Mouse (Mus musculus) erythroblast, adult 5-6 weeks (primary cell): ENCODE results near the gene Plpp7. TPM values are rescaled to one million over a fixed set of nuclear protein-coding genes. Genes with fewer than 3 reads are reported as not detected.

ENCODE experiments used
- ATAC-seq: replicated peaks from 2 replicates; pipeline ENCODE4 v1.8.0; 2016; ENCODE audit warnings: moderate number of reproducible peaks, mild to moderate bottlenecking, moderate TSS enrichment, inconsistent platforms; ENCODE audit not compliant: poor library complexity, low FRiP score, severe bottlenecking
- total RNA-seq, 2 experiments: library from RNA; stranded (forward) in 1 of 2; stranded (reverse) in 1 of 2; fragments of 150-400 nt in 1 of 2; fragments of 200-764, 138-1000 nt in 1 of 2; gene quantifications; 2 replicates each; pipeline versions ENCODE4 v1.2.3 to v1.2.4; 2015 to 2017; ENCODE audit warnings: low replicate concordance in 2 of 2

Gene Plpp7
- total RNA-seq, 2 experiments from 2014 or later: 0.60 TPM; not detected in 1

- no peak for ATAC-seq
Measured at GRCm38 (mm10) chr2:32066005-32066404, 29.3 kb upstream of the Plpp7 start.

GRCm38 (mm10) chr2:32068811-32069607, 26.3 kb upstream of the Plpp7 start:
- no peak for ATAC-seq

GRCm38 (mm10) chr2:32070747-32071146, 24.6 kb upstream of the Plpp7 start:
- ATAC-seq: no peak

GRCm38 (mm10) chr2:32074404-32074803, 20.9 kb upstream of the Plpp7 start:
- ATAC-seq: no peak

- no peak for ATAC-seq
Measured at GRCm38 (mm10) chr2:32075368-32075767, 20.0 kb upstream of the Plpp7 start.

- no peak for ATAC-seq
Measured at GRCm38 (mm10) chr2:32077744-32078143, 17.6 kb upstream of the Plpp7 start.

- no peak for ATAC-seq
Measured at GRCm38 (mm10) chr2:32078522-32078921, 16.8 kb upstream of the Plpp7 start.

- ATAC-seq: no peak
Measured at GRCm38 (mm10) chr2:32079191-32079725, 16.1 kb upstream of the Plpp7 start.

- ATAC-seq: no peak
Measured at GRCm38 (mm10) chr2:32080681-32081080, 14.6 kb upstream of the Plpp7 start.

- ATAC-seq: no peak
Measured at GRCm38 (mm10) chr2:32081296-32081929, 13.9 kb upstream of the Plpp7 start.

- no peak for ATAC-seq
Measured at GRCm38 (mm10) chr2:32082229-32082628, 13.1 kb upstream of the Plpp7 start.

- peak; percentile 46 for ATAC-seq
Measured at GRCm38 (mm10) chr2:32083159-32084011, 11.9 kb upstream of the Plpp7 start.

GRCm38 (mm10) chr2:32084111-32084871, 11.0 kb upstream of the Plpp7 start, which contains the start of gene Fam78a:
Gene Fam78a, minus strand, starts transcription at chr2:32084857.
- peak; percentile 48 for ATAC-seq

GRCm38 (mm10) chr2:32084872-32085199, 10.5 kb upstream of the Plpp7 start:
- peak; percentile 7 for ATAC-seq

- ATAC-seq: peak; percentile 75
Measured at GRCm38 (mm10) chr2:32085231-32085630, 10.1 kb upstream of the Plpp7 start.

GRCm38 (mm10) chr2:32087606-32088005, 7.7 kb upstream of the Plpp7 start:
- ATAC-seq: no peak

- no peak for ATAC-seq
Measured at GRCm38 (mm10) chr2:32088372-32088981, 6.9 kb upstream of the Plpp7 start.

- ATAC-seq: no peak
Measured at GRCm38 (mm10) chr2:32089606-32090005, 5.7 kb upstream of the Plpp7 start.

GRCm38 (mm10) chr2:32090145-32090544, 5.2 kb upstream of the Plpp7 start:
- no peak for ATAC-seq
